Mouse (Mus musculus) hindbrain, embryonic 15.5 days (tissue): ENCODE results near the gene Gcdh. TPM values are rescaled to one million over a fixed set of nuclear protein-coding genes. Genes with fewer than 3 reads are reported as not detected.

Experiments
- ATAC-seq: fragments of 200-750 bp; cut with Nextera tagmentation; 2 replicates; pipeline ENCODE4 v1.8.0; 2017; ENCODE audit warnings: low read depth, moderate number of reproducible peaks, moderate TSS enrichment; ENCODE audit not compliant: low FRiP score
- H3K27ac ChIP-seq: fragments of 300-500 bp; sonication (generic); replicated peaks from 2 replicates; pipeline ENCODE4 v1.5.1; 2015; ENCODE audit warnings: mild to moderate bottlenecking, inconsistent platforms
- H3K27me3 ChIP-seq: fragments of 300-500 bp; sonication (generic); 2 replicates; pipeline ENCODE4 v1.6.1; 2015; ENCODE audit warnings: control low read depth, inconsistent platforms
- H3K36me3 ChIP-seq: fragments of 300-500 bp; sonication (generic); 2 replicates; pipeline ENCODE4 v1.6.1; 2015; ENCODE audit warnings: control low read depth, inconsistent platforms
- H3K4me1 ChIP-seq: fragments of 300-500 bp; sonication (generic); replicated peaks from 2 replicates; pipeline ENCODE4 v1.6.1; 2015; ENCODE audit warnings: control low read depth, inconsistent platforms
- H3K4me2 ChIP-seq: fragments of 300-500 bp; sonication (generic); 2 replicates; pipeline ENCODE4 v1.6.1; 2015; ENCODE audit warnings: moderate library complexity, mild to moderate bottlenecking, inconsistent platforms
- H3K4me3 ChIP-seq: fragments of 300-500 bp; sonication (generic); 2 replicates; pipeline ENCODE4 v1.5.1; 2015; ENCODE audit warnings: mild to moderate bottlenecking, inconsistent platforms
- H3K9ac ChIP-seq: fragments of 300-500 bp; sonication (generic); 2 replicates; pipeline ENCODE4 v1.6.1; 2015; ENCODE audit warnings: inconsistent platforms
- H3K9me3 ChIP-seq: fragments of 300-500 bp; sonication (generic); 2 replicates; pipeline ENCODE4 v1.6.1; 2016; ENCODE audit warnings: control low read depth, inconsistent platforms
- WGBS: fragments of 180-500 bp; shearing (Covaris S2); methylation state at CpG from one replicate; pipeline ENCODE4 v1.1.7; 2015; 5-methylcytosine and 5-hydroxymethylcytosine counted together
- polyA plus RNA-seq: library from polyadenylated mRNA; unstranded; fragments of >200 nt; fragmentation: Nextera tagmentation; extraction: Ambion mirVana; gene quantifications from 2 replicates; pipeline ENCODE4 v1.2.1, GENCODE M21; 2015

Gcdh gene
- polyA plus RNA-seq, 1 experiment from 2014 or later, result 36.4 TPM

GRCm38 (mm10) chr8:84925557-84925956 lies 31.8 kb upstream of the Gcdh start:
- Histone ChIP-seq H3K27me3 (no peaks in the 10 kb centered on the region), H3K36me3 (peaks cover 65% of the 10 kb centered on the region), H3K4me2 (no peak overlapping the region), H3K9me3 (no peaks in the 10 kb centered on the region), H3K4me3 (no peak overlapping the region), H3K9ac (no peak overlapping the region), H3K27ac (no peak overlapping the region), H3K4me1 (peaks cover 6% of the 10 kb centered on the region)
- WGBS, result 72% methylated on average over 7 of the region's 7 CpGs
- ATAC-seq, result no peak

- H3K27me3 ChIP-seq, result 0 out of 2 replicates have a peak, but pooled peaks cover 2% of the 10 kb centered on the region
- no peak for ATAC-seq
- 85% methylated on average over 2 of the region's 2 CpGs for WGBS
These were observed 27.9 kb upstream of the Gcdh start for GRCm38 (mm10) chr8:84921596-84921995.

GRCm38 (mm10) chr8:84918646-84919045 lies 24.9 kb upstream of the Gcdh start:
- Histone ChIP-seq H3K9ac (no peak overlapping the region), H3K4me2 (no peak overlapping the region), H3K4me1 (no peaks in the 10 kb centered on the region), H3K4me3 (no peak overlapping the region), H3K9me3 (no peaks in the 10 kb centered on the region), H3K27ac (no peak overlapping the region), H3K27me3 (peaks cover 14% of the 10 kb centered on the region; the same call in 1 of the 2 replicates), H3K36me3 (peaks cover 93% of the 10 kb centered on the region)
- ATAC-seq, result no peak
- 94% methylated on average over 15 of the region's 15 CpGs for WGBS

More at GRCm38 (mm10) chr8:84921596-84921995, 27.9 kb upstream of the Gcdh start:
- Histone ChIP-seq H3K4me1 (no peaks in the 10 kb centered on the region), H3K9ac (no peak overlapping the region), H3K9me3 (no peaks in the 10 kb centered on the region), H3K4me3 (no peak overlapping the region), H3K27ac (no peak overlapping the region), H3K4me2 (no peak overlapping the region), H3K36me3 (peaks cover 87% of the 10 kb centered on the region)

- no peak overlapping the region for H3K27ac ChIP-seq
- peaks cover 14% of the 10 kb centered on the region; the same call in 1 of the 2 replicates for H3K27me3 ChIP-seq
- 33% methylated on average over 20 of the region's 20 CpGs for WGBS
- H3K4me2 ChIP-seq, result no peak overlapping the region
- peaks cover 4% of the 10 kb centered on the region; the same call in 1 of the 2 replicates for H3K4me1 ChIP-seq
- H3K9ac ChIP-seq, result no peak overlapping the region
- no peak for ATAC-seq
- peaks cover 93% of the 10 kb centered on the region for H3K36me3 ChIP-seq
- no peak overlapping the region for H3K4me3 ChIP-seq
- no peaks in the 10 kb centered on the region for H3K9me3 ChIP-seq
These were observed 24.1 kb upstream of the Gcdh start for GRCm38 (mm10) chr8:84917781-84918180.

GRCm38 (mm10) chr8:84915269-84915668 lies 21.5 kb upstream of the Gcdh start:
- Histone ChIP-seq H3K27ac (no peak overlapping the region), H3K4me2 (no peak overlapping the region), H3K27me3 (peaks cover 19% of the 10 kb centered on the region; the same call in 1 of the 2 replicates), H3K4me3 (no peak overlapping the region), H3K9me3 (no peaks in the 10 kb centered on the region), H3K36me3 (peaks cover 90% of the 10 kb centered on the region), H3K4me1 (peaks cover 5% of the 10 kb centered on the region; the same call in 1 of the 2 replicates), H3K9ac (no peak overlapping the region)
- WGBS, result 91% methylated on average over 8 of the region's 8 CpGs
- no peak for ATAC-seq

- 40% methylated on average over 4 of the region's 4 CpGs for WGBS
- H3K27me3 ChIP-seq, result peaks cover 17% of the 10 kb centered on the region; the same call in 1 of the 2 replicates
- no peak for ATAC-seq
- no peaks in the 10 kb centered on the region for H3K9me3 ChIP-seq
- no peak overlapping the region for H3K9ac ChIP-seq
- H3K27ac ChIP-seq, result no peak overlapping the region
- peaks cover 82% of the 10 kb centered on the region for H3K36me3 ChIP-seq
- peaks cover 6% of the 10 kb centered on the region for H3K4me1 ChIP-seq
- H3K4me3 ChIP-seq, result no peak overlapping the region
- H3K4me2 ChIP-seq, result no peak overlapping the region
These were observed 20.2 kb upstream of the Gcdh start for GRCm38 (mm10) chr8:84913960-84914359.

GRCm38 (mm10) chr8:84913502-84913900 lies 19.8 kb upstream of the Gcdh start:
- 16% methylated on average over 9 of the region's 9 CpGs for WGBS
- Histone ChIP-seq H3K9ac (no peak overlapping the region), H3K4me2 (peak overlapping the region; percentile 51), H3K36me3 (peaks cover 77% of the 10 kb centered on the region), H3K9me3 (no peaks in the 10 kb centered on the region), H3K4me1 (peaks cover 10% of the 10 kb centered on the region), H3K27me3 (peaks cover 17% of the 10 kb centered on the region; the same call in 1 of the 2 replicates), H3K4me3 (peak overlapping the region; percentile 9), H3K27ac (no peak overlapping the region)
- no peak for ATAC-seq

GRCm38 (mm10) chr8:84912895-84913501 lies 19.3 kb upstream of the Gcdh start:
- peak overlapping the region; percentile 9 for H3K4me3 ChIP-seq
- peaks cover 72% of the 10 kb centered on the region for H3K36me3 ChIP-seq
- peak overlapping the region; percentile 16; the same call in 1 of the 2 replicates for H3K9ac ChIP-seq
- peaks cover 17% of the 10 kb centered on the region; the same call in 1 of the 2 replicates for H3K27me3 ChIP-seq
- no peaks in the 10 kb centered on the region for H3K9me3 ChIP-seq
- WGBS, result 6% methylated on average over 55 of the region's 55 CpGs
- no peak for ATAC-seq
- H3K4me2 ChIP-seq, result peak overlapping the region; percentile 51
- no peak overlapping the region for H3K27ac ChIP-seq
- H3K4me1 ChIP-seq, result peaks cover 13% of the 10 kb centered on the region

GRCm38 (mm10) chr8:84912391-84912790 lies 18.7 kb upstream of the Gcdh start:
- H3K27ac ChIP-seq, result no peak overlapping the region
- no peak overlapping the region for H3K4me3 ChIP-seq
- no peaks in the 10 kb centered on the region for H3K9me3 ChIP-seq
- 0 out of 2 replicates have a peak, but pooled peaks have one; percentile 16 for ATAC-seq
- WGBS, result 22% methylated on average over 27 of the region's 27 CpGs
- H3K9ac ChIP-seq, result no peak overlapping the region
- peaks cover 13% of the 10 kb centered on the region for H3K4me1 ChIP-seq
- peaks cover 66% of the 10 kb centered on the region for H3K36me3 ChIP-seq
- peak overlapping the region; percentile 51; the same call in 1 of the 2 replicates for H3K4me2 ChIP-seq
- peaks cover 17% of the 10 kb centered on the region; the same call in 1 of the 2 replicates for H3K27me3 ChIP-seq

GRCm38 (mm10) chr8:84911854-84912253 lies 18.1 kb upstream of the Gcdh start:
- H3K36me3 ChIP-seq, result peaks cover 60% of the 10 kb centered on the region
- H3K4me3 ChIP-seq, result no peak overlapping the region
- H3K27me3 ChIP-seq, result peaks cover 17% of the 10 kb centered on the region; the same call in 1 of the 2 replicates
- no peak for ATAC-seq
- H3K27ac ChIP-seq, result no peak overlapping the region
- no peak overlapping the region for H3K9ac ChIP-seq
- no peaks in the 10 kb centered on the region for H3K9me3 ChIP-seq
- peaks cover 13% of the 10 kb centered on the region for H3K4me1 ChIP-seq
- 82% methylated on average over 9 of the region's 9 CpGs for WGBS
- H3K4me2 ChIP-seq, result no peak overlapping the region

- no peak overlapping the region for H3K4me3 ChIP-seq
- H3K27me3 ChIP-seq, result peaks cover 16% of the 10 kb centered on the region; the same call in 1 of the 2 replicates
- H3K27ac ChIP-seq, result no peak overlapping the region
- no peak for ATAC-seq
- peaks cover 13% of the 10 kb centered on the region for H3K4me1 ChIP-seq
- peaks cover 47% of the 10 kb centered on the region for H3K36me3 ChIP-seq
- no peak overlapping the region for H3K9ac ChIP-seq
- WGBS, result 93% methylated on average over 6 of the region's 6 CpGs
- no peak overlapping the region for H3K4me2 ChIP-seq
- no peaks in the 10 kb centered on the region for H3K9me3 ChIP-seq
These were observed 16.8 kb upstream of the Gcdh start for GRCm38 (mm10) chr8:84910551-84910950.

- Histone ChIP-seq H3K9ac (no peak overlapping the region), H3K4me3 (no peak overlapping the region), H3K4me1 (peaks cover 13% of the 10 kb centered on the region), H3K27ac (no peak overlapping the region), H3K27me3 (peaks cover 12% of the 10 kb centered on the region; the same call in 1 of the 2 replicates), H3K4me2 (no peak overlapping the region), H3K36me3 (peaks cover 41% of the 10 kb centered on the region), H3K9me3 (no peaks in the 10 kb centered on the region)
- ATAC-seq, result no peak
- 85% methylated on average over 5 of the region's 5 CpGs for WGBS
These were observed 16.2 kb upstream of the Gcdh start for GRCm38 (mm10) chr8:84909949-84910348.
